Mouse (Mus musculus): ENCODE results near the gene C130060K24Rik. TPM values are rescaled to one million over a fixed set of nuclear protein-coding genes. Genes with fewer than 3 reads are reported as not detected.

The C130060K24Rik gene
- polyA plus RNA-seq, 1 experiment from 2014 or later = 0.26 TPM

GRCm38 (mm10) chr6:65433159-65433558 is 52.3 kb downstream of the C130060K24Rik start:
- Histone ChIP-seq H3K9me3 (ENCODE audit: low read length) (no peaks in the 10 kb centered on the region), H3K4me2 (replicated peaks; ENCODE audit: low read depth, low read length) (no peak overlapping the region), H3K9ac (replicated peaks; ENCODE audit: low read length) (no peak overlapping the region), H3K36me3 (ENCODE audit: insufficient read depth, low read length) (no peaks in the 10 kb centered on the region), H3K27ac (ENCODE audit: low read length) (no peak overlapping the region), H3K27me3 (ENCODE audit: insufficient read depth, low read length) (no peaks in the 10 kb centered on the region), H3K4me1 (ENCODE audit: insufficient read depth, low read length) (no peaks in the 10 kb centered on the region), H3K4me3 (ENCODE audit: low read length) (no peak overlapping the region)
- 71% methylated on average over 5 of the region's 5 CpGs for WGBS
- no peak for ATAC-seq (ENCODE audit: low FRiP score, low TSS enrichment)

DNA sequence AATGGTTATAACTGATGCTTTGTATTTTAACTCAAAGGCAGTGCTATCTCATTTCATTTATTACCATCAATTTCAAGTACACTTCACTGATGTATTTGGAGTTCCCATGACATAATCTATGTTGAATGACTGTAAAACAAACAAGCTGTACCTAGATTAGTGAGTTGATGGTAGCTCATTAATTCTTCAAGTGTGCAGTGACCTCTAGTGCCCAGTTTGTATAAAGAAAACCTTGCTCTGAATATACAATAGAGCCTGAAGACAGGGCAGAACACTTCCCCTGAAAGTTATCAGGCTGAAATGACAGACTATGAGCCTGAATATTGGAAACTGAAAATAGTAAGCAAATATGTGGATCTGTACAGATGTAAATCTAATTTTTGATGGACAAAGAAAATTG is 72.6 kb downstream of the C130060K24Rik start:
- H3K9me3 ChIP-seq (ENCODE audit: low read length) = no peaks in the 10 kb centered on the region
- H3K27me3 ChIP-seq (ENCODE audit: insufficient read depth, low read length) = no peaks in the 10 kb centered on the region
- H3K27ac ChIP-seq (ENCODE audit: low read length) = no peak overlapping the region
- H3K9ac ChIP-seq (replicated peaks; ENCODE audit: low read length) = no peak overlapping the region
- ATAC-seq (ENCODE audit: low FRiP score, low TSS enrichment) = no peak; the same call in 1 of the 2 replicates
- no peak overlapping the region for H3K4me2 ChIP-seq (replicated peaks; ENCODE audit: low read depth, low read length)
- H3K4me3 ChIP-seq (ENCODE audit: low read length) = no peak overlapping the region
- no peaks in the 10 kb centered on the region for H3K4me1 ChIP-seq (ENCODE audit: insufficient read depth, low read length)
- no peaks in the 10 kb centered on the region for H3K36me3 ChIP-seq (ENCODE audit: insufficient read depth, low read length)

DNA sequence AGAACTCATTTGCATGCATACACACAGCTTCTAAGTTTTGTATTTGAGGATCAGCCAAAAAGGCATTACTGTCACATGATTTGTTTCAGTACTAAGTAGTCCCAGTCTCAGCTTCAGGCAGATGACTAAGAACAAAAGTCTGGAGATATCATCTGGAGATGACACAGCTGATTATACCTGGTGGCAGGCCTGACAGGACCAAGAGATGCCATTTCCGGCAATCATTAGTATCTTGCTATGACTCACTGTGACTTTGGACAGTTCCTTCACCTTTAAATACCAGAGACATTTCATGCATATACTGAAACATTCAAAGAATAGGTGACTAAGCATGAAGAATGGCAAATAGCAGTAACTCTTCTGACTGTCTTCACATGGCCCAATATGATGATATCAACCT is 84.4 kb downstream of the C130060K24Rik start:
- ATAC-seq (ENCODE audit: low FRiP score, low TSS enrichment) = no peak
- H3K27me3 ChIP-seq (ENCODE audit: insufficient read depth, low read length) = no peaks in the 10 kb centered on the region
- no peaks in the 10 kb centered on the region for H3K36me3 ChIP-seq (ENCODE audit: insufficient read depth, low read length)
- 91% methylated on average over 1 of the region's 1 CpGs for WGBS
- no peak overlapping the region for H3K9ac ChIP-seq (replicated peaks; ENCODE audit: low read length)
- H3K4me3 ChIP-seq (ENCODE audit: low read length) = no peak overlapping the region
- H3K27ac ChIP-seq (ENCODE audit: low read length) = no peak overlapping the region
- H3K9me3 ChIP-seq (ENCODE audit: low read length) = no peaks in the 10 kb centered on the region
- no peaks in the 10 kb centered on the region for H3K4me1 ChIP-seq (ENCODE audit: insufficient read depth, low read length)
- no peak overlapping the region for H3K4me2 ChIP-seq (replicated peaks; ENCODE audit: low read depth, low read length)

DNA sequence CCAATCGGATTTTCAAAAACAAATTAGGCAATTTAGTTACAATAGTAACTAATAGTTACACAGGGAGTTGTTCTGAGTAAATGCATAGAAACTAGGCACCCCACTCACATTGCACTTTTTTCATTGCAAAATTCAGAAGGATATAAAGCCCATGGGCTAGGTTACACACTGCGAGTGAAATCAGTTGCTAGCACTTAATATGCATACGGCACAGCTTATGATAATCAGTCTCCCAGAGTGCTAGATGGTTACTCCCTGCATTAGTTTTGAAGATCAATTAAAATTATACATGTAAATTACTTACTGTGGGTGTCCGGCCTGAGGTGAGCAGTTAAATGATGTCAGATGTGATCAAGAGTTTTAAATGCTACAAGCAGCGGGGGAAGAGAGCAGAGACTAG is 89.4 kb downstream of the C130060K24Rik start:
- no peak overlapping the region for H3K9ac ChIP-seq (replicated peaks; ENCODE audit: low read length)
- H3K27me3 ChIP-seq (ENCODE audit: insufficient read depth, low read length) = no peaks in the 10 kb centered on the region
- H3K4me1 ChIP-seq (ENCODE audit: insufficient read depth, low read length) = no peaks in the 10 kb centered on the region
- ATAC-seq (ENCODE audit: low FRiP score, low TSS enrichment) = no peak
- H3K27ac ChIP-seq (ENCODE audit: low read length) = no peak overlapping the region
- no peaks in the 10 kb centered on the region for H3K9me3 ChIP-seq (ENCODE audit: low read length)
- WGBS = 84% methylated on average over 5 of the region's 5 CpGs
- H3K4me3 ChIP-seq (ENCODE audit: low read length) = no peak overlapping the region
- H3K4me2 ChIP-seq (replicated peaks; ENCODE audit: low read depth, low read length) = no peak overlapping the region
- H3K36me3 ChIP-seq (ENCODE audit: insufficient read depth, low read length) = no peaks in the 10 kb centered on the region

DNA sequence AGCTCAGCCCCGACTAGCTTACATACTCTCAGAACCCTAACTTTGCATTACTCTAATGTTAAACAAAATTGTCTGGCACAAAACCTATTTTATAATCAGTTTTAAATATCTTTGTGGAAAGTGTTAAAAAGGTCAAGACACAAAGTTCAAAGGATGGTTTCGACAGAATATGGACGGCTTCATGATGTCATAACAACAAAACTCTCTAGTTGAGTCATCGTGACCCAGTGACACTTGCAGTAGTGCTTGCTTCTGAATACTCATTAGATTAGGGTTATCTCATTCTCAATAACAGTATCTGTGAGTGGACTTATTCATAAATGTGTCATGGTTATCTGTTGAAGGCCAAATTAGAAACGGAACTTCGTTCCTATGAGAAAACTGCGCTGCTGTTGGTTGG is 91.5 kb downstream of the C130060K24Rik start:
- H3K27me3 ChIP-seq (ENCODE audit: insufficient read depth, low read length) = no peaks in the 10 kb centered on the region
- no peak for ATAC-seq (ENCODE audit: low FRiP score, low TSS enrichment)
- H3K36me3 ChIP-seq (ENCODE audit: insufficient read depth, low read length) = no peaks in the 10 kb centered on the region
- H3K27ac ChIP-seq (ENCODE audit: low read length) = no peak overlapping the region
- H3K9me3 ChIP-seq (ENCODE audit: low read length) = no peaks in the 10 kb centered on the region
- WGBS = 85% methylated on average over 7 of the region's 7 CpGs
- no peak overlapping the region for H3K4me2 ChIP-seq (replicated peaks; ENCODE audit: low read depth, low read length)
- H3K4me1 ChIP-seq (ENCODE audit: insufficient read depth, low read length) = no peaks in the 10 kb centered on the region
- H3K9ac ChIP-seq (replicated peaks; ENCODE audit: low read length) = no peak overlapping the region
- no peak overlapping the region for H3K4me3 ChIP-seq (ENCODE audit: low read length)

DNA sequence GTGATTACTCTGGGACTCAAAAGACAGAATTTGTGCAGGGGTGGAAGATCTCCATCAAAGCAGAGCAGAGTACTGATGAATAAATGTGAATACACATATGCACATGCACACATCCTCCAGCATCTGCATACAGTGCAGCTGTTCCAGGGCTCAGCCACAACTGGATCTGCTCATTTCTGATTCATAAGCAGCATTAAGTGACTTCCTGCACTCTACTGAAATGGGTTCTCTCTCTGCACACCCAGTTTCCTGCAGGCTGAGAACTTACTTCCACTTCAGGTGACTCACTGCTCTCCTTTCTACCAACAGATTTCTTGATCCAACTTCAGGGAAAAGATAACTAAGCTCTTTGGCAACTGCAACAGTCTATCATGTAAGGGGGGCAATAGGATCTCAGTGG is 117.9 kb downstream of the C130060K24Rik start:
- no peaks in the 10 kb centered on the region for H3K4me1 ChIP-seq (ENCODE audit: insufficient read depth, low read length)
- no peak for ATAC-seq (ENCODE audit: low FRiP score, low TSS enrichment)
- H3K27ac ChIP-seq (ENCODE audit: low read length) = no peak overlapping the region
- no peaks in the 10 kb centered on the region for H3K27me3 ChIP-seq (ENCODE audit: insufficient read depth, low read length)
- H3K4me3 ChIP-seq (ENCODE audit: low read length) = no peak overlapping the region
- no peaks in the 10 kb centered on the region for H3K9me3 ChIP-seq (ENCODE audit: low read length)
- no peak overlapping the region for H3K4me2 ChIP-seq (replicated peaks; ENCODE audit: low read depth, low read length)
- no peak overlapping the region for H3K9ac ChIP-seq (replicated peaks; ENCODE audit: low read length)
- no peaks in the 10 kb centered on the region for H3K36me3 ChIP-seq (ENCODE audit: insufficient read depth, low read length)

Other genes starting within 250 kb of the C130060K24Rik start
- 2.2 and 4.0 TPM in 2 replicates for gene Hpgds, start 236.2 kb upstream of the C130060K24Rik start, polyA plus RNA-seq (2015; fragmentation: Nextera tagmentation; extraction: Ambion mirVana)
- 0.09 and 0.17 TPM in 2 replicates for gene Tnip3, start 144.2 kb downstream of the C130060K24Rik start, polyA plus RNA-seq (2015; fragmentation: Nextera tagmentation; extraction: Ambion mirVana)